In genomic region chr11:3864343-3864742, GRCm38 (mm10) we compare ENCODE assay signal across 9 mouse cellular contexts. TPM values are rescaled to one million over a fixed set of nuclear protein-coding genes. Genes with fewer than 3 reads are reported as not detected.
DNase-seq lines count a peak whose midpoint lies in the region; ATAC-seq and TF ChIP-seq lines count a peak whose summit lies in the region.
"Had no signal": no experiment of that assay in that cellular context is flagged by ENCODE, and none has a peak within 500 bp of the region (broad histone marks: within the 10 kb centered on the region; RNA-seq: fewer than 3 reads in every experiment).

No protein-coding gene starts in this region.

- H3K4me2 ChIP-seq in heart, embryonic 12.5 days: peak overlapping the region; percentile 74
- H3K4me2 ChIP-seq in intestine, postnatal 0 days (replicated peaks; ENCODE audit: low read depth): peak overlapping the region; percentile 66
- H3K4me2 ChIP-seq in midbrain, embryonic 16.5 days (ENCODE audit: low read length): peak overlapping the region; percentile 81

- intact Hi-C loops in heart, postnatal 25 days (cut with DNase I): loop anchor here (5.0 kb wide), 1 partner anchor 57 kb away; no protein-coding TSS in a partner anchor

- H3K9ac ChIP-seq in heart, embryonic 12.5 days: 0 out of 2 replicates have a peak overlapping the region, but pooled peaks have one; percentile 38
- H3K9ac ChIP-seq in intestine, postnatal 0 days (ENCODE audit: low read depth, low read length): no peak overlapping the region
- H3K9ac ChIP-seq in midbrain, embryonic 16.5 days (ENCODE audit: low read depth, low read length): peak overlapping the region; percentile 67

- H3K4me3 ChIP-seq in heart, embryonic 12.5 days: peak overlapping the region; percentile 53
- H3K4me3 ChIP-seq in embryonic facial prominence, embryonic 10.5 days: peak overlapping the region; percentile 67
- peak overlapping the region; percentile 28 for H3K4me3 ChIP-seq in intestine, postnatal 0 days (ENCODE audit: low read depth, low read length)
- peak overlapping the region; percentile 53 for H3K4me3 ChIP-seq in midbrain, embryonic 16.5 days (ENCODE audit: low read depth, low read length)

- no peak overlapping the region for H3K27ac ChIP-seq in heart, embryonic 12.5 days (ENCODE audit: poor library complexity, severe bottlenecking)
- no peak overlapping the region; the same call in 1 of the 2 replicates for H3K27ac ChIP-seq in embryonic facial prominence, embryonic 10.5 days (replicated peaks)
- H3K27ac ChIP-seq in intestine, postnatal 0 days (ENCODE audit: low read depth, low read length): no peak overlapping the region
- no peak overlapping the region for H3K27ac ChIP-seq in midbrain, embryonic 16.5 days (ENCODE audit: low read length)

- H3K4me1 ChIP-seq in heart, embryonic 12.5 days (replicated peaks): peaks cover 5% of the 10 kb centered on the region; the same call in 1 of the 2 replicates
- peaks cover 11% of the 10 kb centered on the region for H3K4me1 ChIP-seq in embryonic facial prominence, embryonic 10.5 days
- no peaks in the 10 kb centered on the region for H3K4me1 ChIP-seq in intestine, postnatal 0 days (replicated peaks; ENCODE audit: control insufficient read depth, insufficient read depth, low read length)
- peaks cover 5% of the 10 kb centered on the region; the same call in 1 of the 2 replicates for H3K4me1 ChIP-seq in midbrain, embryonic 16.5 days (ENCODE audit: control insufficient read depth, insufficient read depth, low read length)

- 47% methylated on average over 6 of the region's 6 CpGs for WGBS in heart, embryonic 12.5 days
- WGBS in embryonic facial prominence, embryonic 10.5 days: 38% methylated on average over 6 of the region's 6 CpGs
- 41% methylated on average over 6 of the region's 6 CpGs for WGBS in intestine, postnatal 0 days
- 31% methylated on average over 6 of the region's 6 CpGs for WGBS in midbrain, embryonic 16.5 days

- no peak for ATAC-seq in heart, embryonic 12.5 days (ENCODE audit: insufficient number of reproducible peaks, low FRiP score)
- no peak for ATAC-seq in intestine, postnatal 0 days
- ATAC-seq in midbrain, embryonic 16.5 days: peak; percentile 20; the same call in 1 of the 2 replicates

- H3K36me3 ChIP-seq in heart, embryonic 12.5 days: no peaks in the 10 kb centered on the region
- no peaks in the 10 kb centered on the region for H3K36me3 ChIP-seq in embryonic facial prominence, embryonic 10.5 days (replicated peaks)
- H3K36me3 ChIP-seq in intestine, postnatal 0 days (ENCODE audit: control insufficient read depth, insufficient read depth): no peaks in the 10 kb centered on the region
- no peaks in the 10 kb centered on the region for H3K36me3 ChIP-seq in midbrain, embryonic 16.5 days (ENCODE audit: control insufficient read depth, insufficient read depth, low read length)

- no peak for DNase-seq in heart, postnatal 25 days (ENCODE audit: low spot score)
- DNase-seq in embryonic facial prominence, embryonic 10.5 days (ENCODE audit: low spot score): no peak
- no peak for DNase-seq in spleen, postnatal 14 days (ENCODE audit: low spot score in 2 of 2)
- DNase-seq in layer of hippocampus, postnatal 25 days (ENCODE audit: extremely low spot score in 1 of 2, low spot score in 1 of 2): no peak
- no peak for DNase-seq in layer of hippocampus, adult 11-12 months (ENCODE audit: low spot score)

- H3K27me3 ChIP-seq in heart, embryonic 12.5 days (replicated peaks): peaks cover 38% of the 10 kb centered on the region
- peaks cover 56% of the 10 kb centered on the region for H3K27me3 ChIP-seq in embryonic facial prominence, embryonic 10.5 days (replicated peaks; ENCODE audit: low read depth, poor library complexity, severe bottlenecking)
- H3K27me3 ChIP-seq in intestine, postnatal 0 days (replicated peaks; ENCODE audit: control insufficient read depth, insufficient read depth, low read length): peaks cover 10% of the 10 kb centered on the region; the same call in 1 of the 2 replicates
- H3K27me3 ChIP-seq in midbrain, embryonic 16.5 days (ENCODE audit: control insufficient read depth, insufficient read depth, low read depth, low read length): no peaks in the 10 kb centered on the region

- no peaks in the 10 kb centered on the region for H3K9me3 ChIP-seq in heart, embryonic 12.5 days (replicated peaks)
- H3K9me3 ChIP-seq in embryonic facial prominence, embryonic 10.5 days: no peaks in the 10 kb centered on the region
- H3K9me3 ChIP-seq in intestine, postnatal 0 days (ENCODE audit: control insufficient read depth): no peaks in the 10 kb centered on the region
- no peaks in the 10 kb centered on the region for H3K9me3 ChIP-seq in midbrain, embryonic 16.5 days (replicated peaks; ENCODE audit: control insufficient read depth, low read length, poor library complexity, severe bottlenecking)

- TF ChIP-seq CTCF in intestine, postnatal 0 days (IDR thresholded peaks at IDR 0.05; ENCODE audit: low read depth): no peak

RNA-seq across cellular contexts. Expression of gene Osbp2, which starts 0.6 kb away (rescaled TPM):
- 0.32 TPM in 2 replicates for polyA plus RNA-seq in heart, embryonic 12.5 days (2016; fragmentation: Nextera tagmentation; extraction: Ambion mirVana)
- total RNA-seq in heart, postnatal 25 days (2021): 10 to 100 TPM in 1 of 2 experiments, 1 to 10 TPM in 1; 9.8 to 11.4 TPM
- polyA plus RNA-seq in embryonic facial prominence, embryonic 10.5 days (2016; fragmentation: Nextera tagmentation; extraction: Ambion mirVana): 0.82 and 1.2 TPM in 2 replicates
- polyA plus RNA-seq in intestine, postnatal 0 days (2015; fragmentation: Nextera tagmentation; extraction: Ambion mirVana): 1.9 TPM in 2 replicates
- polyA plus RNA-seq in midbrain, embryonic 16.5 days (2015; fragmentation: Nextera tagmentation; extraction: Ambion mirVana): 35.7 and 40.9 TPM in 2 replicates
- total RNA-seq in layer of hippocampus, postnatal 25 days (2021): 10 to 100 TPM; 76.4 to 77.6 TPM
- total RNA-seq: common myeloid progenitor, adult 5-6 weeks had no signal

RNA-seq across cellular contexts. Expression of gene 4921536K21Rik, which starts 30.6 kb away (rescaled TPM):
- polyA plus RNA-seq in heart, embryonic 12.5 days (2016; fragmentation: Nextera tagmentation; extraction: Ambion mirVana): 0.12 and 0.20 TPM in 2 replicates
- under 1 TPM; 0.42 to 0.96 TPM for total RNA-seq in heart, postnatal 25 days (2021)
- polyA plus RNA-seq in embryonic facial prominence, embryonic 10.5 days (2016; fragmentation: Nextera tagmentation; extraction: Ambion mirVana): 0.61 and 0.97 TPM in 2 replicates
- 0.09 and 0.20 TPM in 2 replicates for polyA plus RNA-seq in intestine, postnatal 0 days (2015; fragmentation: Nextera tagmentation; extraction: Ambion mirVana)
- 0.80 and 0.87 TPM in 2 replicates for polyA plus RNA-seq in midbrain, embryonic 16.5 days (2015; fragmentation: Nextera tagmentation; extraction: Ambion mirVana)
- total RNA-seq in layer of hippocampus, postnatal 25 days (2021): under 1 TPM; 0.62 to 0.63 TPM
- total RNA-seq: common myeloid progenitor, adult 5-6 weeks had no signal

RNA-seq across cellular contexts. Expression of gene Dusp18, which starts 30.7 kb away (rescaled TPM):
- 13.5 and 14.5 TPM in 2 replicates for polyA plus RNA-seq in heart, embryonic 12.5 days (2016; fragmentation: Nextera tagmentation; extraction: Ambion mirVana)
- total RNA-seq in heart, postnatal 25 days (2021): 10 to 100 TPM; 24.8 to 45.0 TPM
- polyA plus RNA-seq in embryonic facial prominence, embryonic 10.5 days (2016; fragmentation: Nextera tagmentation; extraction: Ambion mirVana): 16.6 and 17.0 TPM in 2 replicates
- 2.4 and 2.5 TPM in 2 replicates for polyA plus RNA-seq in intestine, postnatal 0 days (2015; fragmentation: Nextera tagmentation; extraction: Ambion mirVana)
- 43.5 and 48.4 TPM in 2 replicates for polyA plus RNA-seq in midbrain, embryonic 16.5 days (2015; fragmentation: Nextera tagmentation; extraction: Ambion mirVana)
- total RNA-seq in layer of hippocampus, postnatal 25 days (2021): 10 to 100 TPM; 26.1 to 26.4 TPM

RNA-seq across cellular contexts. Expression of gene Slc35e4, which starts 50.1 kb away (rescaled TPM):
- polyA plus RNA-seq in heart, embryonic 12.5 days (2016; fragmentation: Nextera tagmentation; extraction: Ambion mirVana): 6.2 and 6.3 TPM in 2 replicates
- total RNA-seq in heart, postnatal 25 days (2021): 1 to 10 TPM; 4.4 to 5.7 TPM
- 3.1 and 3.5 TPM in 2 replicates for polyA plus RNA-seq in embryonic facial prominence, embryonic 10.5 days (2016; fragmentation: Nextera tagmentation; extraction: Ambion mirVana)
- polyA plus RNA-seq in intestine, postnatal 0 days (2015; fragmentation: Nextera tagmentation; extraction: Ambion mirVana): 2.1 and 2.2 TPM in 2 replicates
- polyA plus RNA-seq in midbrain, embryonic 16.5 days (2015; fragmentation: Nextera tagmentation; extraction: Ambion mirVana): 17.4 and 20.7 TPM in 2 replicates
- 10 to 100 TPM; 16.8 to 18.0 TPM for total RNA-seq in layer of hippocampus, postnatal 25 days (2021)

Comparison
In these comparisons a context has a peak if more than half of its experiments do, and no peak if none do; other contexts are left out.
1. RNA of gene Osbp2, which starts 0.6 kb away (polyA plus RNA-seq): 35.7 to 40.9 TPM in midbrain, embryonic 16.5 days; 1.9 TPM in intestine, postnatal 0 days, 0.82 to 1.2 TPM in embryonic facial prominence, embryonic 10.5 days and 0.32 TPM in heart, embryonic 12.5 days; every median in the first group is over 10 times any median in the second.
2. Peak in every context shown above with its lines, with median percentiles within 50 percentile points of each other: H3K4me2 ChIP-seq and H3K4me3 ChIP-seq.